Mouse (Mus musculus) gastrocnemius, adult 2 months (tissue): ENCODE results near the gene Evl. TPM values are rescaled to one million over a fixed set of nuclear protein-coding genes. Genes with fewer than 3 reads are reported as not detected.
A peak's percentile ranks its signal among the peaks of the same experiment; 100 is the strongest.

ENCODE experiments used
- DNase-seq: peaks from one replicate; pipeline ENCODE4 v3.0.0; 2022
- H3K27ac ChIP-seq: fragments of 200-600 bp; 2 replicates; pipeline ENCODE4 v1.8.1; 2022; ENCODE audit warnings: mild to moderate bottlenecking
- H3K4me3 ChIP-seq: fragments of 200-600 bp; 2 replicates; pipeline ENCODE4 v1.8.1; 2022; ENCODE audit warnings: mild to moderate bottlenecking, moderate library complexity
- CTCF ChIP-seq: fragments of 200-600 bp; IDR thresholded peaks from 2 replicates; pipeline ENCODE4 v1.8.1; 2022; ENCODE audit warnings: antibody characterized with exemption, mild to moderate bottlenecking, moderate library complexity
- intact Hi-C: fragments of 180-260 bp; cut with DNase I; formaldehyde crosslinking; loops from one replicate; pipeline ENCODE4 v1.15.1; 2025
- total RNA-seq, 2 experiments: library from RNA; stranded (reverse); gene quantifications; 2 replicates each; pipeline ENCODE4 v1.2.3; 2021

Evl gene
- total RNA-seq, 2 experiments from 2014 or later = 10.0 to 17.7 TPM

DNA sequence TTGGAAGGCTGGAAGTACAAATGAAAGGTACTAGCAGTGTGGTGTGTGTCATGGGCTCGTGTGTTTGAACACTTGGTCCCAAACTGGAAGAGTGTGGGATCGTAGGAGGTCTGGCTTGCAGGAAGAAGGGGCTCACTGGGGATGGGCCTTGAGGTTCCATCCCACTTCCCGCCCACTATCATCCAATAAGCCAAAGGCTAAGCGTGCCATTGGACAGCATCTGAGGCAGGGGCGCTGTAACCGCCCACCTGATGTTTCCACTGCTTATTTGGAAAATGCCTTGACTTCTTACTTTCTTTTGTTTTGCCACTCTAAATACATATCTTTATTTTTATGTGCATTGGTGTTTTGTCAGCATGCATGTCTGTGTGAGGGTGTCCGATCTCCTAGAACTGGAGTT is 2.8 kb upstream of the Evl start:
- intact Hi-C loops = no loop called here
- TF ChIP-seq CTCF = no peak
- no peak for DNase-seq
- no peak overlapping the region for H3K27ac ChIP-seq
- H3K4me3 ChIP-seq = no peak overlapping the region

DNA sequence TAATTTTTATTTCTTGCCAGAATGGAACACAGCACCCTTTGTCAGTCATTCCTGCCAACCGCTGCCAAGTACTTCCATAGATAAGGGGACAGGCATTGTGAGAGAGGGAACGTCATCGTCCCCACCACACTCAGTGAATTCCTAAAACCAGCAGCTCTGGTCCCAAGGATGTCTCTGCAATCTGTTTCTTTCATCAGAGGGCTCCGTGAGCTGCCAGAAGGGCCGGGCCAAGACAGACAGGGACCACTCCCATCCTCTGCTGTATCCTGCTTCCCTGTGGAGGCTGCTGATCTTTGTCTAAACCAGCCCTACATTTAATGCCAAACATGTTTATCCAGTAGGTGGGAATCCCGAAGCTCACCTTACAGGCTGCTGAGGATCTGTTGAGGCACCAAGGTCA is 1.4 kb upstream of the Evl start:
- H3K27ac ChIP-seq = peak overlapping the region; percentile 76
- no peak for TF ChIP-seq CTCF
- intact Hi-C loops = no loop called here
- peak; percentile 30 for DNase-seq
- H3K4me3 ChIP-seq = no peak overlapping the region

DNA sequence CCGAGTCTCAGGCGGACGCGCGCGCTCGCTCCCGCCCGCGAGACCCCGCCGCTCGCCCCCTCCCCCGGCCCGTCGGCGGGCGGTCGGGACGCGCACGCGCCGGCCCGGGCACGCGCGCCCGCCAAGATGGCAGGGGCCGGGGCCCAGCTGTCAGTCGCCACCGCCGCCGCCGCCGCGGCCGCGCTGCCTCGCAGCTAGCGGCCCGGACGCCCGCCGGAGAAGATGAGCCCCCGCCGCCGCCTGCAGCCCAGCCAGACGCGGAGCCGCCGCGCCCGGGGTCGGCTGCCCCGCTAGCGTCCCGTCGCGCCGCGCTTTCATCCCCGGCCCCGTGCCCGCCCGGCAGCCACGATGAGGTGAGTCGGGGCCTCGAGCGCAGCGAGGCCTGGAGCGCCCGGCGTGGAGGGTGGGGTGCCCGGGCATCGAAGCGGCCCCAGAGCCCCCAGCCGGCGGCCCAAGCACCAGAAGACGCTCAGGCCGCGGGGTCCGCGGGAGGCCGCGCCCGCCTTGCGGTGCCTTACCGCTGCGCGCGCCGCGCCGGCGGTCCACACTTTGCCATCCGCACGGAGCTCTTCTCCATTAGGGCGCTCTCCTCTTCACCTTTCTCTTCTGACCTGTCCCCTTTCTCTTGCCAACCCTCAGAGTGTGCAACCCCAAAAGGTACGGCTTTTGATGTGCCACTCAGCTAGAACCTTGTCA is 489 bp downstream of the Evl start:
- intact Hi-C loops = no loop called here
- Histone ChIP-seq H3K4me3 (peak overlapping the region; percentile 91), H3K27ac (peak overlapping the region; percentile 76)
- TF ChIP-seq CTCF = no peak
- peak; percentile 58 for DNase-seq

GRCm38 (mm10) chr12:108558194-108558593 is 3.7 kb downstream of the Evl start:
- Histone ChIP-seq H3K27ac (no peak overlapping the region), H3K4me3 (no peak overlapping the region)
- DNase-seq = no peak
- intact Hi-C loops = no loop called here
- no peak for TF ChIP-seq CTCF

DNA sequence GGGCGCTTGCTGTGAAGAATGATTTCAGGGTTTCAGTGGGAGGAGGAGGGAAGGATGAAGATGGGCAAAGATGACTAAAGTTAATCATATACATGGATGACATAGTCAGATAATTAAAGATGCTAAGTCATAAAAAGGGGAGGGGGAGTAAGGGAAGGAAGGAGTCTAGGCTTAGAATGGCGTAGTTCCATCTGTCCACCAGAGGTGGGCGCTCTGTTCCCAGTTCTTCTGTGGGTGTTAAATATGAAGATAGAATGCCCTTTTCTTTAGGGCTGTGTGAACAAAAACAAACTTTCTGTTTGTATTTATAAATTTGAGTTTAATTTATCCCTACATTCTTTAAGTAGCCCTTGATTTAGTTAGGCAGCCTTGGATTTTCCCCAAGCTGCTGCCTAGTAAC is 8.7 kb downstream of the Evl start:
- Histone ChIP-seq H3K4me3 (no peak overlapping the region), H3K27ac (no peak overlapping the region)
- DNase-seq = no peak
- intact Hi-C loops = loop anchor here (5.0 kb wide), 1 partner anchor 194 kb away; no protein-coding TSS in a partner anchor
- TF ChIP-seq CTCF = peak; percentile 67

DNA sequence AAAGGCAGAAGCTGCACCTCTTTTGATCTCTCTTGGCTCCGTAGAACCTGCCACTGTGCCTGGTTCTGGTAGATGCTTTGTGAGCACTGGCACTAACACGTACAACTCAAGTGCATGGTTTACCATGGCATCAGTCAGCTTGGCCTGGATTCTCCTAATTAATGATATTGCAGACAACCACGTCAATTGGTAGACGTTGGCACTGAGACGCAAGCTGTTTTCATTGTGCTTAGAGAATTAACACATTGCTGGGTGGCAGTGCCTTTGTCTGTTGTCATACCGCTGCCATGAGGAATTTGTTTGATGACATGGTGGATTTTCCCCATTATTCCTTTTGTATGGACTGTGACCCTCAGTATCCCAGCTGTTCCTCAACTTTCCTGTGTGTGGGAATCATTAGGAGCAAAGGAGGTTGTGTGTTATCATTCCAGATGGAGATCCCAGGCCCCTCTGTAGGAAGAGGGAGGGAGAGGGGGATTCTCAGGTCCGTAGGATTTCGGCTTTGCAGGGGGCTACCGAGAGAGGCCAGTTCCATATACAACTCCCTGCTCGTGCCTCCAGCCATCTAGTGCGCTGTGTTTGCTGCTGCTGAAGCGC is 10.5 kb downstream of the Evl start:
- DNase-seq = no peak
- TF ChIP-seq CTCF = no peak
- Histone ChIP-seq H3K27ac (no peak overlapping the region), H3K4me3 (no peak overlapping the region)
- intact Hi-C loops = loop anchor here (5.0 kb wide), 1 partner anchor 192 kb away; no protein-coding TSS in a partner anchor

DNA sequence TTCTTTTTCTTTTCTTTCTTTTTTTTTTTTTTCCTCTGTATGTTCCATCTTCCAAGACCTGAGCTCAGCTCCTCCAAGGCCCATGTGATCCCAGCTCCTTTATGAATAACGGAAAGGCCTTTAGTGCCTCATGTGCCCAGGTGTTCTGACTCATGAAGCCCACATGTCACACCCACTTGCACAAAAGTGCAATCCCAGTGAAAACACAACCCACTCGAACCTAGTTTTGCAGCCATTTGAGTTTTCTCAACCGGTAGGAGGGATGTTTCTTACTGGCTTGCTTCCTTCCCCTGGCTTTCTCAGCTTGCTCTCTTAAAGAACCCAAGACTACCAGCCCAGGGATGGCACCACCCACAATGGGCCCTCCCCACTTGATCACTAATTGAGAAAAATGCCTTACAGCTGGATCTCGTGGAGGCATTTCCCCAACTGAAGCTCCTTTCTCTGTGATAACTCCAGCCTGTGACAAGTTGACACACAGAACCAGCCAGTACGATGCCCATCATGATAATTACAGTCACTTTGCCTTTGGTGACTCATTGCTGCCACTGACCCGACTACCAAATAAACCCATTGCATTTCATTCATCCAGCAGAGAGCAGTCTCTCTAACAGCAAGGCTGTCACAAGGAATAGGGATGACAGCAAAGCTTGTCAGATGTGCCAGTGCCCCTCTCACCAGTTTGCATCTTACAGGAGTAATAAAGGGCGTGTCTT is 24.8 kb downstream of the Evl start:
- DNase-seq = no peak
- Histone ChIP-seq H3K27ac (no peak overlapping the region), H3K4me3 (no peak overlapping the region)
- TF ChIP-seq CTCF = no peak
- intact Hi-C loops = no loop called here

- intact Hi-C loops = no loop called here
- H3K27ac ChIP-seq = no peak overlapping the region
These were observed 29.3 kb downstream of the Evl start for GRCm38 (mm10) chr12:108583775-108584174.

DNA sequence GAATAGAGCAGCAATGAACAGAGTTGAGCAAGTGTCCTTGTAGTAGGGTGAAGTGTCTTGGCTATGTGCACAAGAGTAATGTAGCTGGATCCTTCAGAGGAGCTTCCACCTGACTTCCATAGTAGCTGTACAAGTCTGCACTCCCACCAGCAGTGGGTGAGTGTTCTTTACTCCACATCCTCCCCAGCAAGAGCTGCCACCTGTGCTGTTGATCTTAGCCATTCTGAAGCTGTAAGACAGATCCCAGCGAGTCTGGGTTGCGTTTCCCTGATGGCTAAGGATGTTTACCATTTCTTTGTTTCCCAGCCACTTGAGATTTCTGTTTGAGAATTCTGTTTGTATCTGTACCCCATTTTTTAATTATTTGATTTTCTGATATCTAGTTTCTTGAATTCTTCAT is 35.6 kb downstream of the Evl start:
- no peak for TF ChIP-seq CTCF
- H3K27ac ChIP-seq = no peak overlapping the region
- intact Hi-C loops = no loop called here
- DNase-seq = no peak
- no peak overlapping the region for H3K4me3 ChIP-seq

More at GRCm38 (mm10) chr12:108583775-108584174, 29.3 kb downstream of the Evl start:
- no peak for DNase-seq
- no peak for TF ChIP-seq CTCF
- H3K4me3 ChIP-seq = no peak overlapping the region

GRCm38 (mm10) chr12:108591586-108591985 is 37.1 kb downstream of the Evl start:
- intact Hi-C loops = no loop called here
- no peak overlapping the region for H3K4me3 ChIP-seq
- no peak overlapping the region for H3K27ac ChIP-seq
- no peak for DNase-seq
- TF ChIP-seq CTCF = no peak

DNA sequence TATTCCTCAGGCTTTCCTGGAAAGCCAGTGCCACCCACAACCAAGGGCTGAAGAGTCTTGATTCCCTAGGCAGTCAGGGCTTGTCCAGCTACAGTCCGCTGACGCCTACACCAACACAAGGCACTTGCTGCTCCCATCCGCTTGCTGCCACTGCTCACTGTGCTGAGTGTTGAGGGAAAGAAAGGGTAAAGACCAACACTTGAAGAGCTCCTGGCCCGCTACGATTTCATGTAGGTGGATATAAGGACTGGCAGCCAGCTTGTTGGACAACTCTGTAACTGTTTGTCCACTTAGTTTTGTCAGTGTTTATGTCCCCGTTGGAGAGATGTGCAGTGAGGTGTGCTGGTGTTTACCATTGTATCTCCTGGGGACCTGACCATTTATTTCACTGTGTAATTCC is 38.3 kb downstream of the Evl start:
- intact Hi-C loops = no loop called here
- no peak overlapping the region for H3K4me3 ChIP-seq
- no peak for DNase-seq
- TF ChIP-seq CTCF = no peak
- H3K27ac ChIP-seq = no peak overlapping the region

DNA sequence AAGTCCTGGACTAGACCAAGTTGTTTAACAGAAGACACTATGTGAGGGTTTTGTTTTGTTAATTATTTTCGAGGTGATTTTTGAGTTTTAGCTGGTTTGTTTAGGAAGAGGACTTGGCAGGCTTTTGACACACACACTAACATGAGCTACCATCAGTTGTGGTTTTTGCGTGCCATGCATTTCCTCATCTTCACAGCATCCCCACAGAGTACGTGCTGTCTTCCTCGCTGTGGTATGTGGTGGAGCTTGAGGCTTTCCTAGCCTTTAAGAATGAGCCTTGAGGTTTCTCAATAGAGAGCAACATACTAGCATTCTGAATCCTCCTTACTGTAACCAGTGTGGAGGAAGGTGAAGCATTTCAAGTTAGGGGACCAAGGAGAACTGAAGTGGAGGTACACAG is 46.3 kb downstream of the Evl start:
- TF ChIP-seq CTCF = no peak
- intact Hi-C loops = no loop called here
- DNase-seq = no peak
- Histone ChIP-seq H3K27ac (no peak overlapping the region), H3K4me3 (no peak overlapping the region)

DNA sequence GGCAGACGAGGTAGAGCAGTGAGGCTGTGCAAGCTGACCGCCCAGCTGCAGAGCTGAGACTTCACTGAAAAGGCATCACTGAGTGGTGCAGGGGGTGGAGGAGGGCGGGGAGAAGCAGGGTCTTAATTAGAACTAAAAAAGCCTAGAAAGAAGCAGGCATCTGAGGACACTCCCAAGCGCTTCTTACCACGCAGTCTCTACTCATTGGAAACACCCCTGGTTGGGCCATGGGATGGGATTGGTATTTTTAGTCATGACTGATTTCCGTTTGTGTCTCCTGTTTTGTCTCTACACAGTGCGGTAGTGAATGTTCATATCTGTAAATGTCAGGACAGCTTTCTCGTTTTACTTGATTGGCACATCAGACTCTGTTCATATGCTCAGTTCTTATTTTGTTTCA is 46.8 kb downstream of the Evl start:
- DNase-seq = no peak
- Histone ChIP-seq H3K27ac (no peak overlapping the region), H3K4me3 (no peak overlapping the region)
- intact Hi-C loops = no loop called here
- no peak for TF ChIP-seq CTCF
